Mouse (Mus musculus) granulocyte monocyte progenitor cell, adult 5-6 weeks (primary cell): Measurements from ENCODE around the gene Efemp2. TPM values are rescaled to one million over a fixed set of nuclear protein-coding genes. Genes with fewer than 3 reads are reported as not detected.

ENCODE experiments used
- total RNA-seq, 2 experiments: library from RNA; stranded (forward) in 1 of 2; stranded (reverse) in 1 of 2; fragments of 200-712, 200-1000 nt in 1 of 2; fragments of >200 nt in 1 of 2; fragmentation: Nextera tagmentation in 1 of 2; gene quantifications; 2 replicates each; pipeline ENCODE4 v1.2.3; 2014 to 2017

Gene Efemp2
- total RNA-seq, 2 experiments from 2014 or later: 1.6 TPM; not detected in 1

Other genes with a start within 250 kb of the Efemp2 start
- 13.5 and 22.1 TPM in 2 replicates for gene Pacs1, start 200.8 kb upstream of the Efemp2 start, total RNA-seq (2014; fragmentation: Nextera tagmentation)
- 6.5 and 8.0 TPM in 2 replicates for gene Pacs1, start 200.8 kb upstream of the Efemp2 start, total RNA-seq (2017)
- gene Sf3b2, start 178.5 kb upstream of the Efemp2 start, total RNA-seq (2014; fragmentation: Nextera tagmentation): 177 and 181 TPM in 2 replicates
- gene Sf3b2, start 178.5 kb upstream of the Efemp2 start, total RNA-seq (2017): 224 and 247 TPM in 2 replicates
- not detected in 2 replicates for gene Gal3st3, start 175.6 kb upstream of the Efemp2 start, total RNA-seq (2014; fragmentation: Nextera tagmentation)
- gene Gal3st3, start 175.6 kb upstream of the Efemp2 start, total RNA-seq (2017): not detected in 2 replicates
- gene Catsper1, start 138.2 kb upstream of the Efemp2 start, total RNA-seq (2014; fragmentation: Nextera tagmentation): not detected in 2 replicates
- gene Catsper1, start 138.2 kb upstream of the Efemp2 start, total RNA-seq (2017): not detected in 2 replicates
- gene Cst6, start 124.4 kb upstream of the Efemp2 start, total RNA-seq (2014; fragmentation: Nextera tagmentation): not detected in 2 replicates
- not detected in 2 replicates for gene Cst6, start 124.4 kb upstream of the Efemp2 start, total RNA-seq (2017)
- gene Eif1ad, start 107.2 kb upstream of the Efemp2 start, total RNA-seq (2014; fragmentation: Nextera tagmentation): 52.8 and 54.1 TPM in 2 replicates
- gene Eif1ad, start 107.2 kb upstream of the Efemp2 start, total RNA-seq (2017): 69.4 and 72.2 TPM in 2 replicates
- 526 and 559 TPM in 2 replicates for gene Banf1, start 106.8 kb upstream of the Efemp2 start, total RNA-seq (2014; fragmentation: Nextera tagmentation)
- 84.9 and 130 TPM in 2 replicates for gene Banf1, start 106.8 kb upstream of the Efemp2 start, total RNA-seq (2017)
- gene Sart1, start 85.3 kb upstream of the Efemp2 start, total RNA-seq (2014; fragmentation: Nextera tagmentation): 86.2 and 138 TPM in 2 replicates
- gene Sart1, start 85.3 kb upstream of the Efemp2 start, total RNA-seq (2017): 63.2 and 78.7 TPM in 2 replicates
- gene Tsga10ip, start 71.4 kb upstream of the Efemp2 start, total RNA-seq (2014; fragmentation: Nextera tagmentation): not detected in 2 replicates
- 1.9 TPM in 1 of 2 replicates, not detected in the other for gene Tsga10ip, start 71.4 kb upstream of the Efemp2 start, total RNA-seq (2017)
- 160 and 218 TPM in 2 replicates for gene Drap1, start 49.0 kb upstream of the Efemp2 start, total RNA-seq (2014; fragmentation: Nextera tagmentation)
- 119 and 145 TPM in 2 replicates for gene Drap1, start 49.0 kb upstream of the Efemp2 start, total RNA-seq (2017)
- gene AI837181, start 48.8 kb upstream of the Efemp2 start, total RNA-seq (2014; fragmentation: Nextera tagmentation): 30.1 and 32.7 TPM in 2 replicates
- gene AI837181, start 48.8 kb upstream of the Efemp2 start, total RNA-seq (2017): 10.9 and 12.2 TPM in 2 replicates
- 0.32 TPM in 1 of 2 replicates, not detected in the other for gene Fosl1, start 26.4 kb upstream of the Efemp2 start, total RNA-seq (2014; fragmentation: Nextera tagmentation)
- 0.57 TPM in 1 of 2 replicates, not detected in the other for gene Fosl1, start 26.4 kb upstream of the Efemp2 start, total RNA-seq (2017)
- 0.68 and 1.9 TPM in 2 replicates for gene Ccdc85b, start 16.1 kb upstream of the Efemp2 start, total RNA-seq (2014; fragmentation: Nextera tagmentation)
- 2.5 and 4.1 TPM in 2 replicates for gene Ccdc85b, start 16.1 kb upstream of the Efemp2 start, total RNA-seq (2017)
- 33.6 and 94.2 TPM in 2 replicates for gene Fibp, start 13.3 kb upstream of the Efemp2 start, total RNA-seq (2014; fragmentation: Nextera tagmentation)
- gene Fibp, start 13.3 kb upstream of the Efemp2 start, total RNA-seq (2017): 112 and 122 TPM in 2 replicates
- 1.1 TPM in 1 of 2 replicates, not detected in the other for gene Ctsw, start 5.4 kb upstream of the Efemp2 start, total RNA-seq (2014; fragmentation: Nextera tagmentation)
- not detected in 2 replicates for gene Ctsw, start 5.4 kb upstream of the Efemp2 start, total RNA-seq (2017)
- 23.9 and 39.7 TPM in 2 replicates for gene Mus81, start 14.4 kb downstream of the Efemp2 start, total RNA-seq (2014; fragmentation: Nextera tagmentation)
- 9.4 and 13.5 TPM in 2 replicates for gene Mus81, start 14.4 kb downstream of the Efemp2 start, total RNA-seq (2017)
- 1,243 and 1,245 TPM in 2 replicates for gene Cfl1, start 16.5 kb downstream of the Efemp2 start, total RNA-seq (2014; fragmentation: Nextera tagmentation)
- 1,162 and 1,185 TPM in 2 replicates for gene Cfl1, start 16.5 kb downstream of the Efemp2 start, total RNA-seq (2017)
- gene 1700020D05Rik, start 29.8 kb downstream of the Efemp2 start, total RNA-seq (2014; fragmentation: Nextera tagmentation): 2.8 TPM in 1 of 2 replicates, not detected in the other
- gene 1700020D05Rik, start 29.8 kb downstream of the Efemp2 start, total RNA-seq (2017): not detected in 2 replicates
- 4.9 and 5.7 TPM in 2 replicates for gene Snx32, start 36.6 kb downstream of the Efemp2 start, total RNA-seq (2014; fragmentation: Nextera tagmentation)
- gene Snx32, start 36.6 kb downstream of the Efemp2 start, total RNA-seq (2017): 1.1 and 1.7 TPM in 2 replicates
- not detected in 2 replicates for gene Ovol1, start 86.7 kb downstream of the Efemp2 start, total RNA-seq (2014; fragmentation: Nextera tagmentation)
- not detected in 2 replicates for gene Ovol1, start 86.7 kb downstream of the Efemp2 start, total RNA-seq (2017)
- 5.7 and 17.5 TPM in 2 replicates for gene Ap5b1, start 94.1 kb downstream of the Efemp2 start, total RNA-seq (2014; fragmentation: Nextera tagmentation)
- gene Ap5b1, start 94.1 kb downstream of the Efemp2 start, total RNA-seq (2017): 7.5 and 10.4 TPM in 2 replicates
- 78.4 and 114 TPM in 2 replicates for gene Rnaseh2c, start 127.9 kb downstream of the Efemp2 start, total RNA-seq (2014; fragmentation: Nextera tagmentation)
- 37.7 and 140 TPM in 2 replicates for gene Rnaseh2c, start 127.9 kb downstream of the Efemp2 start, total RNA-seq (2017)
- 27.9 and 52.2 TPM in 2 replicates for gene Kat5, start 136.3 kb downstream of the Efemp2 start, total RNA-seq (2014; fragmentation: Nextera tagmentation)
- 60.2 and 82.3 TPM in 2 replicates for gene Kat5, start 136.3 kb downstream of the Efemp2 start, total RNA-seq (2017)
- 37.1 and 46.4 TPM in 2 replicates for gene Rela, start 163.5 kb downstream of the Efemp2 start, total RNA-seq (2014; fragmentation: Nextera tagmentation)
- 25.4 and 31.7 TPM in 2 replicates for gene Rela, start 163.5 kb downstream of the Efemp2 start, total RNA-seq (2017)
- gene Sipa1, start 189.8 kb downstream of the Efemp2 start, total RNA-seq (2014; fragmentation: Nextera tagmentation): 56.8 and 65.9 TPM in 2 replicates
- gene Sipa1, start 189.8 kb downstream of the Efemp2 start, total RNA-seq (2017): 17.3 and 20.8 TPM in 2 replicates
- 23.0 and 30.4 TPM in 2 replicates for gene Map3k11, start 214.8 kb downstream of the Efemp2 start, total RNA-seq (2014; fragmentation: Nextera tagmentation)
- 21.9 and 22.2 TPM in 2 replicates for gene Map3k11, start 214.8 kb downstream of the Efemp2 start, total RNA-seq (2017)
- gene Pcnx3, start 215.0 kb downstream of the Efemp2 start, total RNA-seq (2014; fragmentation: Nextera tagmentation): 35.2 and 46.8 TPM in 2 replicates
- gene Pcnx3, start 215.0 kb downstream of the Efemp2 start, total RNA-seq (2017): 12.6 and 22.7 TPM in 2 replicates
- not detected in 2 replicates for gene Kcnk7, start 230.4 kb downstream of the Efemp2 start, total RNA-seq (2014; fragmentation: Nextera tagmentation)
- gene Kcnk7, start 230.4 kb downstream of the Efemp2 start, total RNA-seq (2017): not detected in 2 replicates